Mouse (Mus musculus) embryonic facial prominence, embryonic 13.5 days (tissue): ENCODE measurements at regions not wholly inside any gene's neighbourhood (a gene's known extent, or its start where the extent isn't known, plus 50 kb on each side); places are given as distances from the start of the nearest gene placed in this dataset.
A peak's percentile ranks its signal among the peaks of the same experiment; 100 is the strongest.

Experiments used
- ATAC-seq: fragments of 200-750 bp; cut with Nextera tagmentation; 2 replicates; pipeline ENCODE4 v1.8.0; 2017; ENCODE audit warnings: low read depth; ENCODE audit not compliant: insufficient number of reproducible peaks, insufficient read depth, low FRiP score, low TSS enrichment
- H3K27ac ChIP-seq: fragments of 300-500 bp; sonication (generic); 2 replicates; pipeline ENCODE4 v1.5.1; 2015; ENCODE audit warnings: moderate library complexity, mild to moderate bottlenecking, inconsistent platforms
- H3K27me3 ChIP-seq: fragments of 300-500 bp; sonication (generic); 2 replicates; pipeline ENCODE4 v1.6.1; 2015; ENCODE audit warnings: mild to moderate bottlenecking, inconsistent platforms
- H3K36me3 ChIP-seq: fragments of 300-500 bp; sonication (generic); 2 replicates; pipeline ENCODE4 v1.6.1; 2015; ENCODE audit warnings: mild to moderate bottlenecking, inconsistent platforms
- H3K4me1 ChIP-seq: fragments of 300-500 bp; sonication (generic); 2 replicates; pipeline ENCODE4 v1.6.1; 2015; ENCODE audit warnings: inconsistent platforms
- H3K4me2 ChIP-seq: fragments of 300-500 bp; sonication (generic); 2 replicates; pipeline ENCODE4 v1.6.1; 2015; ENCODE audit warnings: moderate library complexity, mild to moderate bottlenecking, inconsistent platforms
- H3K4me3 ChIP-seq: fragments of 300-500 bp; sonication (generic); 2 replicates; pipeline ENCODE4 v1.5.1; 2015; ENCODE audit warnings: mild to moderate bottlenecking, inconsistent platforms
- H3K9ac ChIP-seq: fragments of 300-500 bp; sonication (generic); 2 replicates; pipeline ENCODE4 v1.6.1; 2015; ENCODE audit warnings: mild to moderate bottlenecking, inconsistent platforms
- H3K9me3 ChIP-seq: fragments of 300-500 bp; sonication (generic); 2 replicates; pipeline ENCODE4 v1.6.1; 2016; ENCODE audit warnings: inconsistent platforms
- WGBS: fragments of 180-500 bp; shearing (Covaris S2); methylation state at CpG from one replicate; pipeline ENCODE4 v1.1.7; 2015; ENCODE audit warnings: mixed read lengths; 5-methylcytosine and 5-hydroxymethylcytosine counted together

DNA sequence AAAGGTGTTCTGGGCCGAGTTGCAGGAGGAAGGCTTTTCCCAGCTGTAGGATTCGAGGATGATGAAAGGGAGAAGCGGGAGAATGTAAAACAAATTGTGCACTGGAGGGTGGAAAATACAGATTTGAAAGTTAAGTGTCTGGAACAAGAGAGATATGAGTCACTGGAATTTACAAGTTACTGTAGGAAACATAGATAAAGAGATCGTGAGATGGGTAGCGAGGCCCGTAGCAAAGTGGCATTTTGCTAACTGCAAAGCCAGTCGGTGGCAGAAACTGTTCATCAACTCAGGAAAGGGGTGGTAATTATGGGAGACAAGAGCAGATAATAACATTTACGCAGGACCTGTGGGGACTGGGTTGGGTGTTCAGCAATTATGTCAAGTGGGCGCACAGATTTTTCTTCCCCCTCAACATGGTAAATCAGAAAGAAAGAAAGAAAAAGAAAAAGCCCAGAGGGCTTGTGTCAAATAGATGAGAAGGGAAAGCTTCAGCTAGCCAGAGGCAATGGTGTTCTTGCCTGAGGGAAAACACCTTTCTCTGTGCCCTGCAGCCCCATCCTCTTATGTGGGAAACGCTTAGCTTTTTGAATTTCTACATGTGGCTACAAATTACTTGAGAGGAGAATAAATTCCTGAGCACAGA lies 87.2 kb downstream of the Foxb1 start:
- H3K9me3 ChIP-seq: peaks cover 4% of the 10 kb centered on the region; the same call in 1 of the 2 replicates
- H3K4me1 ChIP-seq: peaks cover 23% of the 10 kb centered on the region
- no peak overlapping the region for H3K27ac ChIP-seq
- H3K27me3 ChIP-seq: peaks cover 45% of the 10 kb centered on the region
- H3K4me2 ChIP-seq: no peak overlapping the region
- 54% methylated on average over 10 of the region's 10 CpGs for WGBS
- H3K9ac ChIP-seq: no peak overlapping the region
- ATAC-seq: no peak
- no peak overlapping the region for H3K4me3 ChIP-seq
- H3K36me3 ChIP-seq: no peaks in the 10 kb centered on the region

DNA sequence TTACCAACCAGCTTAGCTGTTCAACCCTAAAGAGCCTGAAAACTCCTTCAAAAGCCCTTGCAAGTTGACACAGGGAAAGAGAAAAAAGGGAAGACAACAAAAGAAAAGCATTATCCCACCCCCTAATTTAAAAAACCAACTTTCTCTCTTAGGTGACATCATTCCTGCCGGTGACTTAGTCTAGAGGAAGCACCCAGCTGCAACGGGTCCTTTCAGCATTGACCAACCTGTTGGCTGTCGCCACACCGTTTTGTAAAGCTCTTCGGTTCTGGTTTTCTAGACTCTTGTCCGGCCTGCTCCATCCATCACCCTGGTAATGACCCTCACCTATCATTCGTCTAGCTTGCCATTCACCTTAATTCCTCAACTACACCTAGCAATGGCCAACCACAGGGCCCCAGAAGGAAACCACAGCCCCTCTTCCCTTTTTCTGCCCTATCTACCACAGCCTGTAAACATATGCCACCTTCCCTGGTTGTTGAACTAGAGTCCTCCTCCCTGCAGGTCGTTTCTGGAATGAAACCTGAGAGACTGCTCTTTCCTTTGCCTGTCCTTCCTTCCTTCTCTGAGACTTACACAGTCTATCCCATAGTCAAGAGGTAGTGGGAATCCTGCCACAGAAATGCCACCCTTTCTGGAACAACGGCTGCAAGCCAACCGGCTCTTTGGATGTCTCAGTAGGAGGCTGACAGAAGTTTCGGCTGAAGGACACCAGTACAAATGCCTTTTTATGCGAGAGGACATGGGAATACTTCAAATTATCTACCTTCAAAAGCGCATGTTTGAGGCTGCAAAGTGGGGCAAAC lies 87.9 kb downstream of the Foxb1 start:
- Histone ChIP-seq H3K9ac (no peak overlapping the region), H3K27me3 (peaks cover 52% of the 10 kb centered on the region), H3K36me3 (no peaks in the 10 kb centered on the region), H3K4me2 (no peak overlapping the region), H3K4me3 (no peak overlapping the region), H3K4me1 (peaks cover 23% of the 10 kb centered on the region), H3K27ac (no peak overlapping the region), H3K9me3 (peaks cover 4% of the 10 kb centered on the region; the same call in 1 of the 2 replicates)
- ATAC-seq: no peak
- WGBS: 76% methylated on average over 13 of the region's 13 CpGs

DNA sequence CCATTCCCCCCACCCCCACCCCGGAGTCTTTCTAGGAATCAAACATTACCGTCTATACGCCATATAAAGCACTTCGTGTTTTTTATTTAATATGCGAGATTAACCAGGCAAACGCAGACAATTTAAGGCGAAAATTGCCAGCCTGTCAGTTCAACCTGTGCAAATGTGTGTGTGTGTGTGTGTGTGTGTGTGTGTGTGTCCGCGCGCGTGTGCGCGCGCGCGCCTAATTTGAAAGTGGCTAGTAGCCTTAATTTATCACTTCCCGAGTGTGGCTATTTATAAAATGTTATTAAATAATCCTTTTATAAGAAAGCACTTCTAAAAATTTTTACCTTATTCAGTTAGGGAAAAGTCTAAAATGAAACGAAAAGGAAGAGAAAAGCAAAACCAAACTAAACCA lies 89.5 kb downstream of the Foxb1 start:
- no peak for ATAC-seq
- peaks cover 4% of the 10 kb centered on the region; the same call in 1 of the 2 replicates for H3K9me3 ChIP-seq
- no peaks in the 10 kb centered on the region for H3K36me3 ChIP-seq
- H3K27me3 ChIP-seq: peaks cover 68% of the 10 kb centered on the region
- peak overlapping the region; percentile 23 for H3K4me3 ChIP-seq
- peaks cover 23% of the 10 kb centered on the region for H3K4me1 ChIP-seq
- WGBS: under 1% methylated on average over 18 of the region's 18 CpGs
- H3K27ac ChIP-seq: no peak overlapping the region
- H3K4me2 ChIP-seq: peak overlapping the region; percentile 53
- H3K9ac ChIP-seq: no peak overlapping the region

DNA sequence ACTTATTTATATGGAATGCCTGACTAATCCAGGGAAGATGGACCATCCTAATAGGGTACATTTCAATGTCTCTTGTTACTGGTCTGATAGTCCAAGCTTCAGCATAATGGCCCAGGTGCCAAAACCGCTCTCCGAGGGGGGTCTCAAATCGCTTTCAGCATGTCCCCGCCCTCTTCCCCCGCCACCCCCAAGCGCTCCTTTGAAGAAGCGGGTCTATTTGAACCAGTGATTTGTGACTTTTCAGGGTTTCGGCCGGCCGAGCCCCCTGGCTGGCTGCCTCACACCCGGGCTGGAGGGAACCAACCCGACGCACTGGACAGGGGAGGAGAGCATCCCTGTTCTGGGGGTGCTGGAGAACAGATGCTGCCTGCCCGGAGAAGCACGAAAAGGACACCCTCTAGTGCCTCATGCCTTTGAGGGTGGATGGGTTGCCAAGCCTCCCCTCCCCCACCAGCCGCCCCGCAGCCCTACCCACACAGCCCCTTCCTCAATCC lies 90.1 kb downstream of the Foxb1 start:
- no peaks in the 10 kb centered on the region for H3K36me3 ChIP-seq
- no peak overlapping the region for H3K9ac ChIP-seq
- peaks cover 4% of the 10 kb centered on the region; the same call in 1 of the 2 replicates for H3K9me3 ChIP-seq
- peaks cover 71% of the 10 kb centered on the region for H3K27me3 ChIP-seq
- H3K4me2 ChIP-seq: peak overlapping the region; percentile 53
- no peak for ATAC-seq
- WGBS: under 1% methylated on average over 17 of the region's 17 CpGs
- peaks cover 23% of the 10 kb centered on the region for H3K4me1 ChIP-seq
- no peak overlapping the region for H3K27ac ChIP-seq
- H3K4me3 ChIP-seq: peak overlapping the region; percentile 23

DNA sequence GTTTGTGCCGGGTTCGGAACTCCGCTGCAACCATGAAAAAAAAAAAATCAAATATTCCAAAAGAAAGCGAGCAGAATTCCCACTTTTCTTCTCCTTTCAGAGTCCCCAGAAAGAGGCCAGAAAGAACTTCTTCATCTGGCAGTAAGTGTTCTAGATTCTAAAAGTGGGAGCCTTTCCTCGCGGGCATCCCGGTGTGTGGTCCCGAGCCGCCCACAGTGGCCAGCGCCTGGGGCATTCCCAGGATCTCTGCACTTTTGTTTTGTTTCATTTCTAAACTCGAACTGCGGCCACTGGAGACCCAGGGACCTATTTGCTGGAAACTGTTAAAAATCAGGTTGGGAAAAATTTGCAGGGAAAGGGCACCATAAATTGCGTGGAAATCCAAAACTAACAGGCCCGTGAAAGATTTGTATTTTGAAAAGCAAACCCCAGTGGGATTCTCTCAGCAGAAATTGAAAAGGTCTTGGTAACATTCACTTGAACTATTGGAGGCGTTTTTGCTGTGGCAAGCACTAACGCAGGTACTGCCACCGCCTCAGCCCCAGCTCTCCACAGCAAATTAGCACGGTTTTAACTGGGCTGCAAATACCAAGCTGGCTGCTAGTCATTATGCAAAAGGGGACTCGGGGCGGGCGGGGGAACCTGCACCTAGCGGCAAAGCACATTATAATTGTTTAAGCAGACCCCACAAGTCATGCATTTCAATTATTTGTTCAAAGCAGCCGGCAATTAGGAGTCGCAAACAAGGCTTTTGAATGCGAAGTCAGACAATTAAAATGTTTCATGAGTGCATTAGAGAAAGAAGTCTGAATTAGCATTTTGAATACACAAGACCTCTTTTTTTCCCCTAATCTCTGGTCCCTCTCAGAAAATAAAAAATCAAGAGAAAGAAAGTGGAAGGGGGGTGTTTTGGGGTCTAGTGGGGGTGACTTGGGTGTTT lies 90.9 kb downstream of the Foxb1 start:
- no peak for ATAC-seq
- Histone ChIP-seq H3K4me2 (peak overlapping the region; percentile 53), H3K27ac (no peak overlapping the region), H3K9ac (no peak overlapping the region), H3K27me3 (peaks cover 75% of the 10 kb centered on the region), H3K36me3 (no peaks in the 10 kb centered on the region), H3K4me1 (peaks cover 23% of the 10 kb centered on the region), H3K4me3 (peak overlapping the region; percentile 19; the same call in 1 of the 2 replicates), H3K9me3 (peaks cover 4% of the 10 kb centered on the region; the same call in 1 of the 2 replicates)
- WGBS: under 1% methylated on average over 25 of the region's 25 CpGs

DNA sequence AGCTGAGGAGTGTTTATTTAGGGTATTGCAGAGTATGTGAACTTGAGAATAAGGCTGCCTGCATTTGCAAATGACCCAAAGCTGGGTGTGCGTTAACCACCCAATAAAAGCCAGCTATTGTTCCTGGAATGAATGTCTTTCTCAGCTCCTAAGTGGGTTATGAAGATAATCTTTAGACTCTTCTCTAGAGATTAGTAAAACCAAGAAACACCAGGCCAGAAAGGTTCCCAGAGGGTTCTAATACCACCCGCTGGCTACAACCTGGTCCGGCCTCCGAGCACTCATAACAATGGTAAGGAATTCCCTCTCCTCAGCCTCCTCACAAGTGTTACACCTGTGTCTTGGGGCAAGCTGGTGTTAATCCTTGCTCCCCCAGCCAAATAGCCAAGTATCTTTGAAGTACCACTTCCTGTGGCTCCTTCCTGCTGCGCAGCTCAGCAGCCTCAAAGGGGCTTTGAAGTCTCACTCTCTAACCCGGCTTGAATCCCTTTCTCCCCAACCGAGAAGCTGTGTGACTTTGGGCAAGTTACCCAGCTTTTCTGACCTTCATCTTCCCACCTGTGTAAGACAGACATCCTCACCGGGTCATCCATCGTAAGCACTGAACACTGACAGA lies 92.2 kb downstream of the Foxb1 start:
- H3K9me3 ChIP-seq: no peaks in the 10 kb centered on the region
- 9% methylated on average over 9 of the region's 9 CpGs for whole genome bisulfite sequencing
- no peak overlapping the region for H3K4me3 ChIP-seq
- peaks cover 80% of the 10 kb centered on the region for H3K27me3 ChIP-seq
- H3K4me2 ChIP-seq: no peak overlapping the region
- peaks cover 23% of the 10 kb centered on the region for H3K4me1 ChIP-seq
- ATAC-seq: no peak
- H3K36me3 ChIP-seq: no peaks in the 10 kb centered on the region
- H3K27ac ChIP-seq: no peak overlapping the region
- no peak overlapping the region for H3K9ac ChIP-seq

DNA sequence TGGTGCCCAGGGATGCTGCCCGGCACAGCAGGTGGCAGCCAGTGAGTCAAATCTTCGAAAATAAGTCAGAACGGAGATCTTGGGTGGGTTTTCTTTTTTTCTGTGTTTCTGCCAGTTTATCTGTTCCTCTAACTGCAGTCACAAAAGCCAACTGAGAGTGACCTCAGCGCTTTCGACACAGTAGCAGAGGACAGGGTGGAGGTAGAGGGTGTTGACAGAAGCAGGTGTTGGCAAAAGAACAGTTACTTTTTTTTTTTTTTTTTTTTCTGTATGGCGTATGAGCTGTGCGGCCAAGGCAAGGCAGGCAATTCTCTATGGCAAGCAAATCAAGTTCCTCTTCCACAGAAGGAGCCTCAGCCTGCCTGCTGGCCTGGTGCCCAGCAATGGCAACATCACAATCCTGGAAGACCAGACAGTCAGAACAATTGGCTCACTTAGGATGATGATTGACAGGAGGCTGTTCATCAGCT lies 93.6 kb downstream of the Foxb1 start:
- H3K36me3 ChIP-seq: no peaks in the 10 kb centered on the region
- no peak overlapping the region for H3K27ac ChIP-seq
- no peak overlapping the region for H3K9ac ChIP-seq
- H3K27me3 ChIP-seq: peaks cover 70% of the 10 kb centered on the region
- peaks cover 23% of the 10 kb centered on the region for H3K4me1 ChIP-seq
- no peak for ATAC-seq
- H3K4me2 ChIP-seq: no peak overlapping the region
- H3K9me3 ChIP-seq: no peaks in the 10 kb centered on the region
- WGBS: 55% methylated on average over 7 of the region's 7 CpGs
- no peak overlapping the region for H3K4me3 ChIP-seq

DNA sequence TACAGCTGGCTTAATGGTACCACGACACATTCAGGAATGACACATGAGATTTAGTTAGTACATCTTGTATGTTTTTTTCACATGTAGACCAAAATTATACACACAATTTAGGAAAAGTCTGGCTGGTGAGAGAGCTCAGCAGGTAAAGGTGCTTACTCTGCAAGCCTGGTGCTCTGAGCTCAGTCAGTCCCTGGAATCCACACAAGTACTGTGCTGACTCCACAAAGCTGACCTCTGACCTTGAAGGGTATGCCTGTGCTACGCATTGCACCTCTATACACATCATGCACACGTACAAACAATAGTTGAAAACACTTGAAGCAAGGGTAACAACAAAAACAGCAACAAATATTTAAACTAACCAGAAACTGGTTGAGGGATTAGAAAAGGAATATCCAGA lies 96.5 kb downstream of the Foxb1 start:
- WGBS: 80% methylated on average over 3 of the region's 3 CpGs
- H3K4me1 ChIP-seq: peaks cover 5% of the 10 kb centered on the region
- no peak overlapping the region for H3K4me3 ChIP-seq
- no peaks in the 10 kb centered on the region; the same call in 1 of the 2 replicates for H3K9me3 ChIP-seq
- peaks cover 44% of the 10 kb centered on the region for H3K27me3 ChIP-seq
- ATAC-seq: no peak
- no peak overlapping the region for H3K27ac ChIP-seq
- no peak overlapping the region for H3K9ac ChIP-seq
- no peaks in the 10 kb centered on the region for H3K36me3 ChIP-seq
- H3K4me2 ChIP-seq: no peak overlapping the region

DNA sequence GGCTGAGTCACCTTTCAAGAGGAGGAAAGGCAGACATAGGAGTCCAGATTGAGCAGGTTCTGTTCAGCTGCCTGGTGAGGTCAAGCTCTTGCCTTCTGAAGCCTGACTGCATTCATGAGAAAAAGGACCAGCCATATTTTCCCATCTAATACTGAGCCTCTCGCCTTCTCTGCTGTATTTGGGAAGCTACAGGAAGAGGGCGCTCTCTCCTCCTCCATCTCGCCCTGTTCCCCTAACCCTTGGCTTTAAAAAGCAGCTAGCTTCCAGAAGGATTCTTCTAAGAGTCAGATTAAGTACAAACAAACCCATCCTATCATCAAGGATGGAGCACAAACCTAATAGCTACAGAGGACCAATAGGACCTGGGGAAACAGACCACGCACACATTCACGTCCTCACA lies 98.3 kb downstream of the Foxb1 start:
- Histone ChIP-seq H3K4me3 (no peak overlapping the region), H3K4me2 (no peak overlapping the region), H3K27ac (no peak overlapping the region), H3K9ac (no peak overlapping the region), H3K27me3 (peaks cover 26% of the 10 kb centered on the region), H3K4me1 (no peaks in the 10 kb centered on the region), H3K9me3 (no peaks in the 10 kb centered on the region; the same call in 1 of the 2 replicates), H3K36me3 (no peaks in the 10 kb centered on the region)
- 32% methylated on average over 5 of the region's 5 CpGs for WGBS
- ATAC-seq: no peak

DNA sequence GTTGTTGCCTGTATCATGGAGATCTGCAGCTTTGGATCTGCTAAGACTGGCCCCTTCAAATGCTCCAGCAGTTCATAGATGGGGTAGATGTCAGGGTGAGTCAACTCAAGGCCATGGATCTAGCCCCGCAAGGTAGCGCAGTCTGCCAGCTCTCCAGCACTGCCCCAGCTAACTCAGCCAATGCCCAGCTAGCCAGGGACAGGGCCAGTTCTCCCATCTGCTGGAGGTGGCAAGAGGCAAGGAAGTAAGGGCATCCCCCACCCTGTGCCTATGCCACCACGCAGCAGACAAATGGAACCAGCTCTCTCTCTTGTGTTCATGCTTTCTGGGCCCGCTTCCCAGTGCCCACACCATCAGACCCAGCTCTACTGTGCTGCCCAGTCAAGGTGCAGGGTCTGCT lies 102.5 kb downstream of the Foxb1 start:
- Histone ChIP-seq H3K27ac (no peak overlapping the region), H3K4me1 (no peaks in the 10 kb centered on the region), H3K27me3 (no peaks in the 10 kb centered on the region), H3K4me2 (no peak overlapping the region), H3K9me3 (no peaks in the 10 kb centered on the region; the same call in 1 of the 2 replicates), H3K9ac (no peak overlapping the region), H3K4me3 (no peak overlapping the region), H3K36me3 (no peaks in the 10 kb centered on the region)
- no peak for ATAC-seq
- 92% methylated on average over 4 of the region's 4 CpGs for WGBS

DNA sequence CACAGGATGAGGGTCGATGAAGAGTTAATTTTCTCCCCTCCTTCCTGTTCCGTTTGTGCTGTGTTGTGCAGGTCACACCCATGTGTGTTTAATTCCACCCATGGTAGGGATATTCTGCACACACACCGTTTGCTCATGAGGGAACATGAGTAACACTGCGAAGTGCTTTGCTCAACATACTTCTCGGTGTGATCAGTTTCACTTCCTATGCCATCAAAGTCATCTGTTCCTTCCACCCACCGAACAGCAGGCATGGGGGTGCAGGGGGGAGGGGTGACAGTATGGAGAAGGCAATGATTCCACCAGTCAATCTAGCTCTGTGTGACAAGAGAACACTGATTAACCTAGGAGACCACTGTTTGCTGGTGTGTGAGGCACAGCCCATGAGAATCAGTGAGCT lies 104.7 kb downstream of the Foxb1 start:
- 55% methylated on average over 6 of the region's 6 CpGs for WGBS
- no peaks in the 10 kb centered on the region for H3K36me3 ChIP-seq
- no peak overlapping the region for H3K9ac ChIP-seq
- ATAC-seq: no peak
- H3K4me2 ChIP-seq: no peak overlapping the region
- no peak overlapping the region for H3K27ac ChIP-seq
- no peaks in the 10 kb centered on the region for H3K27me3 ChIP-seq
- no peaks in the 10 kb centered on the region for H3K9me3 ChIP-seq
- no peaks in the 10 kb centered on the region for H3K4me1 ChIP-seq
- no peak overlapping the region for H3K4me3 ChIP-seq
